Mouse (Mus musculus) T-helper 2 cell (primary cell): ENCODE measurements around the gene Gm7102.
"Not testable (repeated sequence)": the region's sequence is repeated elsewhere in the genome, so short reads cannot be mapped to it uniquely, and the experiment has no call there.

Experiments
- in situ Hi-C: fragments of 300-600 bp; cut with MboI, MseI; formaldehyde crosslinking; loops from one replicate; pipeline ENCODE4 v1.15.1; 2025; ENCODE audit warnings: high pct_unique_total_duplicates

Gm7102 gene

GRCm38 (mm10) chr19:61175756-61176324, at the start of gene Gm7102:
Gm7102 (minus strand) TSS chr19:61176309.
- in situ Hi-C loops: no loop called here

GRCm38 (mm10) chr19:61224678-61225525, 48.8 kb upstream of the Gm7102 start:
- in situ Hi-C loops: loop anchor here (5.0 kb wide), 1 partner anchor 37 kb away; no protein-coding TSS in a partner anchor

GRCm38 (mm10) chr19:61223706-61224328, 47.7 kb upstream of the Gm7102 start:
- in situ Hi-C loops: no loop called here

GRCm38 (mm10) chr19:61207506-61207905, 31.4 kb upstream of the Gm7102 start:
- in situ Hi-C loops: not testable (repeated sequence)

GRCm38 (mm10) chr19:61199836-61200235, 23.7 kb upstream of the Gm7102 start:
- in situ Hi-C loops: loop anchor here (5.0 kb wide), 1 partner anchor 67 kb away; no protein-coding TSS in a partner anchor

- in situ Hi-C loops: loop anchor here (5.0 kb wide), 1 partner anchor 68 kb away; no protein-coding TSS in a partner anchor
Measured at GRCm38 (mm10) chr19:61199316-61199715, 23.2 kb upstream of the Gm7102 start.

- in situ Hi-C loops: not testable (repeated sequence)
Measured at GRCm38 (mm10) chr19:61183590-61183989, 7.5 kb upstream of the Gm7102 start, which contains the start of gene Gm6020. Gm6020 (plus strand) TSS chr19:61183890.

GRCm38 (mm10) chr19:61151701-61152420, 24.2 kb downstream of the Gm7102 start:
- in situ Hi-C loops: no loop called here

- in situ Hi-C loops: no loop called here
Measured at GRCm38 (mm10) chr19:61151372-61151700, 24.8 kb downstream of the Gm7102 start.

GRCm38 (mm10) chr19:61141299-61141698, 34.8 kb downstream of the Gm7102 start:
- in situ Hi-C loops: no loop called here

GRCm38 (mm10) chr19:61140342-61141206, 35.5 kb downstream of the Gm7102 start, which contains the start of gene Zfp950:
Zfp950 (minus strand) TSS chr19:61140840.
- in situ Hi-C loops: no loop called here

- in situ Hi-C loops: no loop called here
Measured at GRCm38 (mm10) chr19:61138655-61139054, 37.5 kb downstream of the Gm7102 start.

GRCm38 (mm10) chr19:61131096-61131495, 45.0 kb downstream of the Gm7102 start:
- in situ Hi-C loops: no loop called here
